Mouse (Mus musculus) erythroblast, embryonic 14.5 days (primary cell): ENCODE measurements around the gene Axl.

Source experiments
- GATA1 ChIP-seq: IDR thresholded peaks from 2 replicates; pipeline ENCODE4 v1.6.1; 2012; ENCODE audit warnings: low read length, inconsistent platforms, mixed read lengths
- TAL1 ChIP-seq: IDR thresholded peaks from 3 replicates; pipeline ENCODE4 v1.6.1; 2012; ENCODE audit warnings: low read length, inconsistent platforms, mixed read lengths

- no peak for TF ChIP-seq GATA1
- no peak for TF ChIP-seq TAL1
Measured at GRCm38 (mm10) chr7:25781321-25781936, 7.1 kb downstream of the Axl start.
